Mouse (Mus musculus) C2C12 (cell line): ENCODE results near the gene Atp11a. TPM values are rescaled to one million over a fixed set of nuclear protein-coding genes. Genes with fewer than 3 reads are reported as not detected.

ENCODE experiments used
- H3K27me3 ChIP-seq: one replicate; pipeline ENCODE4 v1.6.1; 2011; ENCODE audit not compliant: control insufficient read depth, insufficient read depth, insufficient read length
- H3K36me3 ChIP-seq: one replicate; pipeline ENCODE4 v1.6.1; 2011; ENCODE audit not compliant: control insufficient read depth, insufficient read depth
- H3K4me3 ChIP-seq: one replicate; pipeline ENCODE4 v1.5.1; 2011; ENCODE audit warnings: mild to moderate bottlenecking, control low read depth; ENCODE audit not compliant: poor library complexity, insufficient read depth, severe bottlenecking
- H3K79me2 ChIP-seq: one replicate; pipeline ENCODE4 v1.6.1; 2011; ENCODE audit not compliant: control insufficient read depth, insufficient read depth
- H3K79me3 ChIP-seq: one replicate; pipeline ENCODE4 v1.6.1; 2011; ENCODE audit warnings: low read depth, control low read depth
- H3ac ChIP-seq: one replicate; pipeline ENCODE3; 2011; ENCODE audit warnings: low read depth; ENCODE audit not compliant: control insufficient read depth, insufficient read length
- CEBPB ChIP-seq: IDR thresholded peaks from one replicate; pipeline ENCODE4 v1.6.1; 2011; ENCODE audit warnings: low read depth, mild to moderate bottlenecking, control low read depth, moderate library complexity
- CTCF ChIP-seq: IDR thresholded peaks from one replicate; pipeline ENCODE4 v1.5.1; 2011; ENCODE audit not compliant: control insufficient read depth, insufficient read depth, insufficient read length
- FOSL1 ChIP-seq: IDR thresholded peaks from one replicate; pipeline ENCODE4 v1.8.0; 2011; ENCODE audit warnings: mild to moderate bottlenecking, low read length; ENCODE audit not compliant: poor library complexity, insufficient read depth, severe bottlenecking
- MAX ChIP-seq: IDR thresholded peaks from one replicate; pipeline ENCODE4 v1.6.1; 2011; ENCODE audit warnings: mild to moderate bottlenecking, control low read depth
- MYOD1 ChIP-seq: IDR thresholded peaks from one replicate; pipeline ENCODE4 v1.6.1; 2011; ENCODE audit warnings: low read depth; ENCODE audit not compliant: control insufficient read depth, insufficient read length
- MYOG ChIP-seq: IDR thresholded peaks from one replicate; pipeline ENCODE4 v1.6.1; 2011; ENCODE audit not compliant: control insufficient read depth, insufficient read length; ENCODE audit errors: extremely low read depth
- USF1 ChIP-seq: IDR thresholded peaks from one replicate; pipeline ENCODE4 v1.6.1; 2011; ENCODE audit warnings: low read depth, mild to moderate bottlenecking, control low read depth, moderate library complexity
- polyA plus RNA-seq: library from polyadenylated mRNA; unstranded; fragments of >200 nt; fragmentation: generic; extraction: Trizol; gene quantifications from one replicate; pipeline ENCODE4 v1.2.1, GENCODE M21; 2012; ENCODE audit warnings: missing spikeins

Gene Atp11a
- polyA plus RNA-seq, 1 experiment: 16.6 TPM

DNA sequence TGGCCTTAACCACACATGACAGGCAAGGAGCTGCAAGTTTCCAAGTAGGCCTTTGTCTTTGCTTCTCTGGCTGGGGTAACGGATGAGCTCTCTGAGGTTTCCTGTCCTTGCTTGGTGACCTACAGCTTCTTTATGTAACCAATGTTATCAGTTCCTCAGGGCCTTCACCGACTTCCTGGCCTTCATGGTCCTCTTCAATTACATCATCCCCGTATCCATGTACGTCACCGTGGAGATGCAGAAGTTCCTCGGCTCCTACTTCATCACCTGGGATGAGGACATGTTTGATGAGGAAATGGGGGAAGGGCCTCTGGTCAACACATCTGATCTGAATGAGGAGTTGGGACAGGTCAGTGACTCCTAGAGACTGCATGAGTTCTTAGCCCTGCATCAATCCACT lies 71.5 kb downstream of the Atp11a start:
- Histone ChIP-seq H3K27me3 (no peaks in the 10 kb centered on the region), H3K79me2 (no peaks in the 10 kb centered on the region), H3K36me3 (peaks cover 10% of the 10 kb centered on the region), H3K4me3 (no peak overlapping the region), H3ac (no peak overlapping the region), H3K79me3 (no peaks in the 10 kb centered on the region)
- TF ChIP-seq FOSL1 (no peak), CTCF (no peak), MAX (no peak), MYOD1 (no peak), USF1 (no peak), MYOG (no peak), CEBPB (no peak)

- no peak overlapping the region for H3K4me3 ChIP-seq
- no peaks in the 10 kb centered on the region for H3K79me2 ChIP-seq
- TF ChIP-seq MYOD1 (peak; percentile 67), USF1 (peak; percentile 13), FOSL1 (no peak), MYOG (no peak), CTCF (no peak), MAX (no peak)
- H3K79me3 ChIP-seq: no peaks in the 10 kb centered on the region
- no peak overlapping the region for H3ac ChIP-seq
- H3K27me3 ChIP-seq: no peaks in the 10 kb centered on the region
- H3K36me3 ChIP-seq: peaks cover 10% of the 10 kb centered on the region
Measured at GRCm38 (mm10) chr8:12829381-12829780, 72.6 kb downstream of the Atp11a start.

- TF ChIP-seq USF1 (no peak), CTCF (no peak), FOSL1 (no peak), MYOG (no peak), MAX (no peak), CEBPB (no peak), MYOD1 (no peak)
- Histone ChIP-seq H3K79me2 (no peaks in the 10 kb centered on the region), H3ac (no peak overlapping the region), H3K79me3 (no peaks in the 10 kb centered on the region), H3K27me3 (no peaks in the 10 kb centered on the region), H3K4me3 (no peak overlapping the region), H3K36me3 (peaks cover 14% of the 10 kb centered on the region)
Measured at GRCm38 (mm10) chr8:12831659-12832589, 75.1 kb downstream of the Atp11a start.

GRCm38 (mm10) chr8:12833616-12834015 lies 76.8 kb downstream of the Atp11a start:
- Histone ChIP-seq H3ac (no peak overlapping the region), H3K36me3 (peaks cover 14% of the 10 kb centered on the region), H3K79me3 (no peaks in the 10 kb centered on the region), H3K4me3 (no peak overlapping the region), H3K79me2 (no peaks in the 10 kb centered on the region), H3K27me3 (no peaks in the 10 kb centered on the region)
- TF ChIP-seq MAX (no peak), USF1 (no peak), MYOD1 (no peak), MYOG (no peak), CEBPB (no peak), CTCF (no peak), FOSL1 (no peak)

GRCm38 (mm10) chr8:12840834-12841233 lies 84.0 kb downstream of the Atp11a start:
- TF ChIP-seq CEBPB (peak; percentile 45), FOSL1 (no peak)
- H3K79me3 ChIP-seq: no peaks in the 10 kb centered on the region
- H3K36me3 ChIP-seq: peaks cover 13% of the 10 kb centered on the region
- no peak overlapping the region for H3K4me3 ChIP-seq
- H3ac ChIP-seq: no peak overlapping the region
- H3K79me2 ChIP-seq: no peaks in the 10 kb centered on the region
- H3K27me3 ChIP-seq: no peaks in the 10 kb centered on the region
